Mouse (Mus musculus): ENCODE results near the gene Qrich1.

The Qrich1 gene

DNA sequence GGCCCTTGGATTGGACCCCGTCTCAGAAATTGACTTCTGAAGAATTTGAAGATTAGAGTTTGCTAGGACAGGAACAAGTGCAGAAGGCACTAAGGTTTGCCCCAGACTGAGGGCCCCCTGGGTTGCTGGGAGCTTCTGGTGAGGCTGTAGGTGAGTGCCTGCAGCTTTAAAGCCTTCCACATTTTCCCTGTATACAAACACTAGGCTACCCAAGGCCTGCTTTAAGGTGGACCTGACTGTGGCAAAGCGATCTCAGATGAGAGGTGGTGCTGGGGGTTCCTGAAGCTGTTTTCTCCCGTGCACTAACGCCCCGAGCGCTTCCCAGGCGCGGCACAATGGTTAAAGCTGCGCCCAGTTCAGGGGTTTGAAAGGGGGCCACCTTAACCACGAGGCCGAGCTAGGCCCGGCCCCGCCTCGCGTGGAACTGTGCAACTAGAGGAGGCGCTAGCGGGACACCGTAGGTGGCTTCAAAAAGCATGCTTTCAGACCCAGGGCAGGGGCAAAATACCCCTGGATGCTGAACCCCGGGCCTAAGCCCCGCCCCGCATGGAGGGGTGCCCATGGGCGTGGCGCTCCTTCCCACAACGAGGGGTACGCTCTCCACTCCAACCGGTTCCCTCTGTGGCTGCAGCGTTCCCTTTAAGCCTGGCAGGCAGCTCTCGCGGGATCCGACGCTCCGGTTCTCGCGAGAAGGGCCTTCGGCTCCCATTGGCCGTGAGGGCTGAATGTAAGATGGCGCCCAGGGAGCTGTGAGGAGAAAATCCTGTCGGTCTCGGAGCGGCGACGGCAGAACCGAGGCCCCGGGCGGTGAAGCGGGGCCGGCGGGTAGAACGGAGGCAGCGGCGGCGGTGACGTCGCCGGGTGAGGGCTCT, at the start of gene Qrich1:
TSS of gene Qrich1 (plus strand) at position 427 of the 872 bp plus-strand sequence.
- DNase-seq (ENCODE audit: low spot score in 2 of 2), result peak; percentile 95 to 96

DNA sequence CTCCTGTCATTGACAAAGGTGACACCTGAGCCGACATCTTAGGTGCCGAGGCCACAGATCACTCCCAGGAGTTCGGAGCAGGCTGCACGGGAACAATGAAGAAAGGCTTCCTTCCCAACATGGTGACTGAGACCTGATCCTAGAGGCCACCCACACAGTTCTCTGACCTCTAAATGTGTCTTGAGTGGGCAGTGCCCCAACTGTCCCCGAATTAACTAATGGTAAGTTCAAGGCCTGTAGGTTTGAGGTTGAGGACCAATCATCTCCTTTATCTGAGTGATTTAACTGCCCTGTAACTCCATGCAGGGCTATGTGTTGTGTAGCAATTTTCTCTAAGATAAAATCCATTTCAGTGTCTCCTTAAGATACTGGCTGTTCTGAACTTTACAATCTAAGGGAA, 47.2 kb upstream of the Qrich1 start:
- DNase-seq (ENCODE audit: low spot score in 2 of 2), result no peak

DNA sequence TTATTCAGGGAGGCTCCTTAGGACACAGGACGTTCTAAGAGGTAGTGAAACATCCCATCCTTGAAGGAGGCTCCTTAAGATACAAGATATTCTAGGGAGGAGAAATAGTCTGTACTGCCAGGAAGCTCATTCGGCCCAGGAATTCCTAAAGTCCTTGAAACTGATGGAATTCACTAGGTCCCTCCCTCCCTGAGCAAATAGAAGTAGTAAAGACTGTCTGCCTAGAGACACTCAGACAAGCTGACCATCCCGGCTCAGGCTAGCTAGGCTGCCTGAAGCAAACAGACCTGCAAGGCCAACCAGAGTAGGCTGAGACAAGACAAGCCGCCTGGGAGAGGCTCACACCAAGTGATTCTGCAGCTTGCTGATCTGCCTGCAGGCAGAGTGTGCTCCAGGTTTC, 46.8 kb upstream of the Qrich1 start:
- DNase-seq (ENCODE audit: low spot score in 2 of 2), result no peak

DNA sequence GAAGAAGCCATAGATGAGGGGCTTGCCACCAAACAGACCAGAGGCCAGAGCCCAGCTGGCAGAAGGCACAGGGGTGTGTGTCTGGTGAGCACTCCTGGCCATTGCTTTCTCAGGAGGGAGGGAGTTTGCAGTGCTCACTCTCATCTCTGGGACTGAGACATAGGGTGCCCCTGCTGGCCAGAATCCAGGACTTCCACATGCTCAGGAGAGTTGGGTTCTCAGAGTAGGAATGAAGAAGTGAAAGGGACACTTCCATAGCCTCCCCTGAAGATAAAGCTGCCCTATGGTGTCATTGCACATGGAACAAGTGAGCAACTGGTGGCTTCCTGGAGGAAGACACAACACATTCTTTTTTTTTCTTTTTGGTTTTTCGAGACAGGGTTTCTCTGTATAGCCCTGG, 42.1 kb upstream of the Qrich1 start:
- DNase-seq (ENCODE audit: low spot score in 2 of 2), result no peak

DNA sequence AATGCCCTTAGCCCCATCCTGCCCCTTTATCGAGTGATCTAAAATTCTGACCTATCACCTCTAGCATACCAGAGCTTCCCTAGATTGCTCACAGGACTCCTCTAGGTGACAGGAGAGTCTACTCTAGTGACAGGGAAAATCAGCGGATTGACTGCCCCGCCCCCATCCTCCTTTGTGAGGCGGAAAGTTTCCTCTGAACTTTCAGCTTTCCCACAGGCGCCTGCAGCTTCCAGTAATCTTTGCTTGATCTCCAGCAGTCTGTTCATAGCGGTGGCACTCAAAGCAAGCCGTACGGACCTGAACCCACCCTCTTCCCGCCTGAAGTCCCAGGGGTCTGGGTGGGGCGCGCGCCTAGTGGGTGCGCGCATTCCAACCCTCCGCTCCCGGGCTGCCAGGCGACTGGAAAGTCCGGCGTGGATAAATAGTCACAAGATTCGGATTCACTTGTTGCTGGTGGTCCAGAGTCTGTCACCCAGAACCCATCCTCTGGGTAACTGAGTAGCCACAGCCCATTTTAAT, 37.9 kb upstream of the Qrich1 start:
- DNase-seq (ENCODE audit: low spot score in 2 of 2), result peak; percentile 17 to 29

DNA sequence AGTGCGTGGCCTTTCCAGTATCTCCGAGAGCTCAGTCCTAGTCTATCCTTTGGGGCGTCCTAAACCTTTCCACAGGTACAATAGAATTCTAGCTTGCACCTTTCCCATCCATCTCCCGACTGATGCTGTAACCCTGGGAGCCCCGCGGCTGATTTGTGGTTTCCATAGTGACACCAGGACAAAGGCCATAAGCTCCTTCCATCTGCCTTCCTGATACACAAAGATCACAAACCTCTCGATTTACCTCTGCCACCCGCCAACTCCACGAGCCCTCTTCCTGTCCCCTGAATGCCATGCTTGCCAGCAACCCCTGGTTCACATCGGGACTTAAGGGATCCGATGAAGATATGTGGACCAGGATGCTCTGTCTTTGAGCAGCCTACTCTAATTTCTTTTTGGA, 37.4 kb upstream of the Qrich1 start:
- DNase-seq (ENCODE audit: low spot score in 2 of 2), result no peak

DNA sequence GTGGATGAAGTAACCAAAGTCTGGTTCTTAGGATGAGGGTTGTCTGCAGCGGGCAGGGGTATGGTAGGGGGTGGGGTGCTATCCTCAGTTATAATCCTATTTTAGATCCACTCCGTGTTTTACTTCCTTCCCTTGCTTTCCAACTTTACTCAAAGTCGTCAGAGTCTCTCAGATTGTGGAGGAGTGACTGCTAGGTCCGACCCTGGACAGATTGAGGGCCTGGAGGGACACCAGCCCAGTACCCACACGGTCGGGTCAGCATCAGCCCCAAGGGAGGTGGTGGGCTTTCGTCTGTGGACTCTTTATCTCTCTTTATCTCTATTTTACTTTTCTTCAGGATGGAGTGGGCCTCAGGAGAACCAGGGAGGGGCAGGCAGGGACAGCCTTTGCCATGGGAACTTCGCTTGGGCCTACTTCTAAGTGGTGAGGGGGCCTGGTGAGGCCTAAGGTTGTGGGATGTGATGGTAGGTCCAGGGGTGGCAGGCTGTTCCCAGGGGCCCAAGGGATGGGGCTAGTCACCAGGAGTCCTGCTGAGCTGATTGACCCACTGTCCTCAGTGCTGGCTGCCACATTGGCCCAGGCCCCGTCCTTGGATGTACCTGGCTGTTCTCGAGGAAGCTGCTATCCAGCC, 36.8 kb upstream of the Qrich1 start, which contains the start of gene Lamb2:
TSS of gene Lamb2 (plus strand) at position 16 of the 631 bp plus-strand sequence.
- no peak for DNase-seq (ENCODE audit: low spot score in 2 of 2)

DNA sequence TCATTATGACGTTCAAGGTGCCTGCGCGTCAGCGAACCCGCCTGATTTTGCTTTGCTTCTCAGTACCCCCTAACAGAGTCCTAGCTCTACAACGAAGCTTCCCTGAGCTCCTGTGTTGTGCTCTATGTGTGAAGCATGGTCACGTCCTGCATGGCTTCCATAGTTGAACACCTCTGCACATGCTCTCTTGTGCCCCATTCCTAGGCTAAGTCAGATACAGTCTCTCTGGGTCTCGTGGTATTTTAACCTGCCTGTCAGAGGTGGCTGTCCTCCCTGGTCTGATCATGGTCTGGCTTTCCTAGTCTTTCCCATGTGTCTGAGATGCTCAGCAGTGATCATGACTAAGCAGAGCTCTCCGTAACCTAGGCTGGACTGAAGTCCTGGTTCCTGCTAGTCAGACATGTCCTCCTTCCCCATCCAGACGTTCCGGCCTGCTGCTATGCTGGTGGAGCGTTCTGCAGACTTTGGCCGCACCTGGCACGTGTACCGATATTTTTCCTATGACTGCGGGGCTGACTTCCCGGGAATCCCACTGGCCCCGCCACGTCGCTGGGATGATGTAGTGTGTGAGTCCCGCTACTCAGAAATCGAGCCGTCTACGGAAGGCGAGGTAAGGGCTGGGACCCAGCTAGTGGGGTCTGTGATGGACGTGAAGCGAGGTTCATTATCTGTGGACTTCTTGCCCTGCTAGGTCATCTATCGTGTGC, 35.6 kb upstream of the Qrich1 start:
- DNase-seq (ENCODE audit: low spot score in 2 of 2), result no peak

DNA sequence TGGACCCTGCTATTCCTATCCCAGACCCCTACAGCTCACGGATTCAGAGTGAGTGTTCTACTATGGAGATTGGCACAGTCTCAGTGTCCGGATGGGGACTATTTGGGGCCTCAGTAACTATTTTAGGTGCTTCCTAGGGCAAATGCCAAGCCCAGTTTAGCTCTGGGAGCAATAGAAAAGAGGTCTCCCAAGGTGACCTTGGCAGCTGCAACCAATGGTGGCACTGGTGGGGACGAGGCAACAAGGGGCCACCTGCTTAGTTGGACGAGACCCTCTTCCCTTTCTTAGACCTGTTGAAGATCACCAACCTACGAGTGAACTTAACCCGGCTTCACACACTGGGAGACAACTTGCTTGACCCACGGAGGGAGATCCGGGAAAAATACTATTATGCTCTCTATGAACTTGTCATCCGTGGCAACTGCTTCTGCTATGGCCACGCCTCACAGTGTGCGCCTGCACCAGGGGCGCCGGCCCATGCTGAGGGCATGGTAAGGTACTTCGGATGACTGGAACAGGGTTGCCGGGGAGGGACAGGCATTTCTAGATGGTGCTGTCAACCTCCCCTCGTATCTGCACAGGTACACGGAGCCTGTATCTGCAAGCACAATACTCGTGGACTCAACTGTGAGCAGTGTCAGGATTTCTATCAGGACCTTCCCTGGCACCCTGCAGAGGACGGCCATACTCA, 34.9 kb upstream of the Qrich1 start:
- no peak for DNase-seq (ENCODE audit: low spot score in 2 of 2)

DNA sequence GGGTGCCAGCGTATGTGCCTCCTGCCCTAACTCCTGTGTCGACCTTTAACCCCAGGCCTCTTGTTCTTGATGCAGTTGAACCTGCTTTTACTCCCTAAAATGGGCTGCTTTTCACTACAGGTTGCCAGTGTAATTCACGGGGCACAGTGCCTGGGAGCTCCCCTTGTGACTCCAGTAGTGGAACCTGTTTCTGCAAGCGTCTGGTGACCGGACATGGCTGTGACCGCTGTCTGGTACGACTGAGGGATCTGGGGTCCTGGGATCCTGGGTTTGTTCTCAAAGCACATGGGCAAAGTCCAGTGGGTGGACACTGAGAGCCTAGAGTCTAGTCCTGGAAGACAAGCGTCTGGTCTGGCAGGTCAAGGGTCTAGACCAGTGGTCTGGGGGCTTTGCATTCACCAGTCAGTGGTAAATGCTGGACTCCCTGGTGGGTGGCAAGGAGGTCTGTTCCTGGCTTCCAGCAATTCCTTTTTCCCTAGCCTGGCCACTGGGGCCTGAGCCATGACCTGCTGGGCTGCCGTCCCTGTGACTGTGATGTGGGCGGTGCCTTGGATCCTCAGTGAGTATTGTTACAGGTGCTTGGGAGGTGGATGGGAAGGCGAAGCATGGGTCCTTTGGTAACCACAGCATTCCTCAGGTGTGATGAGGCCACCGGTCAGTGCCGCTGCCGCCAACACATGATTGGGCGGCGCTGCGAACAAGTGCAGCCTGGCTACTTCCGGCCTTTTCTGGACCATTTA, 33.4 kb upstream of the Qrich1 start:
- no peak for DNase-seq (ENCODE audit: low spot score in 2 of 2)

DNA sequence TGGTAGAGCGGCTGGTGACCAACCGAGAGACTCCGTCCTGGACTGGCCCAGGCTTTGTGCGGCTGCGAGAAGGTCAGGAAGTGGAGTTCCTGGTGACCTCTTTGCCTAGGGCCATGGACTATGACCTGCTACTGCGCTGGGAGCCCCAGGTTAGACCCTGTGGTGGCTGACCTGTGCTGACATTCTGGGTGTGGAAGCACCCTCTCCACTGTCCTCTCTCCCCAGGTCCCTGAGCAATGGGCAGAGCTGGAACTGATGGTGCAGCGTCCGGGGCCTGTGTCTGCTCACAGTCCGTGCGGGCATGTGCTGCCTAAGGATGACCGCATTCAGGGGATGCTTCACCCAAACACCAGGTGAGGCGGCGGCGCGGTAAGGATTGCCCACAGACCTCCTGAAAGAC, 32.6 kb upstream of the Qrich1 start:
- no peak for DNase-seq (ENCODE audit: low spot score in 2 of 2)

DNA sequence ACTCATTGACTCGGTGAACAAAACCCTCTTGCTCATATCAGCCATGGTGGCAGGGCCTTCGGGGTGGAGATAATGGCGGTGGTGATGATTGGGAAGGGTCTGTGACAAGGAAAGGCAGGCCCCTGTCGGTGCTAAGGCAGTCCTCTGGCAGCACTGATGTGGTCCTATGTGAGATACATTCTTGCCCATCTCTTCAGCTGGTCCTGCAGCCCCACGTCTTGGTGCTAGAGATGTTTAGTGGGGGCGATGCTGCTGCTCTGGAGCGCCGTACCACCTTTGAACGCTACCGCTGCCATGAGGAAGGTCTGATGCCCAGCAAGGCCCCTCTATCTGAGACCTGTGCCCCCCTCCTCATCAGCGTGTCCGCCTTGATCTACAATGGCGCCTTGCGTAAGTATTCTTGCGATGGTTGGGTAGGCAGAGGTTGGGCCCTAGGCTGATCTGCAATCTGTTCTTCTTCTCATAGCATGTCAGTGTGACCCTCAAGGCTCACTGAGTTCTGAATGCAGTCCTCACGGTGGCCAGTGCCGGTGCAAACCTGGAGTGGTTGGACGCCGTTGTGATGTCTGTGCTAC, 31.2 kb upstream of the Qrich1 start:
- DNase-seq (ENCODE audit: low spot score in 2 of 2), result no peak

DNA sequence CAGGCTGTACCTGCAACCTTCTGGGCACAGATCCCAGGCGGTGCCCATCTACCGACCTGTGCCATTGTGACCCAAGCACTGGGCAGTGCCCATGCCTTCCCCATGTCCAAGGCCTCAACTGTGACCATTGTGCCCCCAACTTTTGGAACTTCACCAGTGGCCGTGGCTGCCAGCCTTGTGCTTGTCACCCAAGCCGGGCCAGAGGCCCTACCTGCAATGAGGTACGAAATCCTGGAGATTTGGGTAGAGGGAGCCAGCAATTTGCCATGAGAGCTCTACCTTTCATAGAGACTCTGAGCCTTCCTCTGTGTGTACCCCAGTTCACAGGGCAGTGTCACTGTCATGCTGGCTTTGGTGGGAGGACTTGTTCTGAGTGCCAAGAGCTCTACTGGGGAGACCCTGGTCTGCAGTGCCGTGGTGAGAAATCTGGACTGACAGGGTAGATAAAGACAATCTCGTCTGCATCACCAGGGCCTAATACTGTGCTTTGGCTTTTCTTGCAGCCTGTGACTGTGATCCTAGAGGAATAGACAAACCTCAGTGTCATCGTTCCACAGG, 29.6 kb upstream of the Qrich1 start:
- DNase-seq (ENCODE audit: low spot score in 2 of 2), result no peak

DNA sequence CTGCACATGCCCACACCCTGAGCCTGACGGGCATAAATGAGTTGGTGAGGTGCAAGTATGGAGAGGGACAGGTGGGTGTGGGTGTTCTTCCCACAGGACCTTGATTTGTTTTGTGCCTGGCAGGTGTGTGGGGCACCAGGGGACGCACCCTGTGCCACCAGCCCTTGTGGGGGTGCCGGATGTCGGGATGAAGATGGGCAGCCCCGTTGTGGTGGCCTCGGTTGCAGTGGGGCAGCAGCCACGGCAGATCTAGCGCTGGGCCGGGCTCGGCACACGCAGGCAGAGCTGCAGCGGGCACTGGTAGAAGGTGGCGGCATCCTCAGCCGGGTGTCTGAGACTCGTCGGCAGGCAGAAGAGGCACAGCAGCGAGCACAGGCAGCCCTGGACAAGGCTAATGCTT, 28.2 kb upstream of the Qrich1 start:
- no peak for DNase-seq (ENCODE audit: low spot score in 2 of 2)

DNA sequence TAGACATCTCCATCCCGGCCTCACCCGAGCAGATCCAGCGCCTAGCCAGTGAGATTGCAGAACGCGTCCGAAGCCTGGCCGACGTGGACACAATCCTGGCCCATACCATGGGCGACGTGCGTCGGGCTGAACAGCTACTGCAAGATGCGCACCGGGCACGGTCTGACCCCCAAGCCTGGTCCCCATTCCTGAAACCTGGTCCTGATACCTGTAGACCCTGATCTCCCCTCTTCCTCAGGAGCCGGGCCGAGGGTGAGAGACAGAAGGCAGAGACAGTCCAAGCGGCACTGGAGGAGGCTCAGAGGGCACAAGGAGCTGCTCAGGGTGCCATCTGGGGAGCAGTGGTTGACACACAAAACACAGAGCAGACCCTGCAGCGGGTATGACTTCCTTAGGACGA, 27.4 kb upstream of the Qrich1 start:
- DNase-seq (ENCODE audit: low spot score in 2 of 2), result no peak

DNA sequence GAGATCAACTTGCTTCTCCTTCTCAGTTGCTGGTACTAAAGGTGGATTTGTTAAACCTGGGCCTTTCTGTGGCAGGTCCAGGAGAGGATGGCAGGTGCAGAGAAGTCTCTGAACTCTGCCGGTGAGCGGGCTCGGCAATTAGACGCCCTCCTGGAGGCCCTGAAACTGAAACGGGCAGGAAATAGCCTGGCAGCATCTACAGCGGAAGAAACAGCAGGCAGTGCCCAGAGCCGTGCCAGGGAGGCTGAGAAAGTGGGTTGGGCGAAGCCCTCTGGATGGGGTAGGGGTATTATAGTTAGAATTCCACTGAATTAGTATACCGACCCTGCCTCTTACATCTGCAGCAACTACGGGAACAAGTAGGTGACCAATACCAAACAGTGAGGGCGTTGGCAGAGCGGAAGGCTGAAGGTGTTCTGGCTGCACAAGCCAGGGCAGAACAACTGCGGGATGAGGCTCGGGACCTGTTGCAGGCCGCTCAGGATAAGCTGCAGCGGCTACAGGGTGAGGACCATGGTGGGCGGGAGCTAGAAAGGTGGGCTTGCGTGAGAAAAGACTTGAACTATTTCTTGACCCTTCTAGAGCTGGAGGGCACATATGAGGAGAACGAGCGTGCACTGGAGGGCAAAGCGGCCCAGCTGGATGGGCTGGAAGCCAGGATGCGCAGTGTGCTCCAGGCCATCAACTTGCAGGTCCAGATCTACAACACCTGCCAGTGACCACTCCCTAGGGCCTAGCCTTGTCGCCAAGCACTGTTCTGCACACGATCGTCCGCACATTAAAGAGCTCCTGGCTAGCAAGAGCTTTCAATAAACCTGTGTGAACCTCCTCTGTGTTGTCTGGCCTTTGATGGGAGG, 26.7 kb upstream of the Qrich1 start:
- DNase-seq (ENCODE audit: low spot score in 2 of 2), result no peak

DNA sequence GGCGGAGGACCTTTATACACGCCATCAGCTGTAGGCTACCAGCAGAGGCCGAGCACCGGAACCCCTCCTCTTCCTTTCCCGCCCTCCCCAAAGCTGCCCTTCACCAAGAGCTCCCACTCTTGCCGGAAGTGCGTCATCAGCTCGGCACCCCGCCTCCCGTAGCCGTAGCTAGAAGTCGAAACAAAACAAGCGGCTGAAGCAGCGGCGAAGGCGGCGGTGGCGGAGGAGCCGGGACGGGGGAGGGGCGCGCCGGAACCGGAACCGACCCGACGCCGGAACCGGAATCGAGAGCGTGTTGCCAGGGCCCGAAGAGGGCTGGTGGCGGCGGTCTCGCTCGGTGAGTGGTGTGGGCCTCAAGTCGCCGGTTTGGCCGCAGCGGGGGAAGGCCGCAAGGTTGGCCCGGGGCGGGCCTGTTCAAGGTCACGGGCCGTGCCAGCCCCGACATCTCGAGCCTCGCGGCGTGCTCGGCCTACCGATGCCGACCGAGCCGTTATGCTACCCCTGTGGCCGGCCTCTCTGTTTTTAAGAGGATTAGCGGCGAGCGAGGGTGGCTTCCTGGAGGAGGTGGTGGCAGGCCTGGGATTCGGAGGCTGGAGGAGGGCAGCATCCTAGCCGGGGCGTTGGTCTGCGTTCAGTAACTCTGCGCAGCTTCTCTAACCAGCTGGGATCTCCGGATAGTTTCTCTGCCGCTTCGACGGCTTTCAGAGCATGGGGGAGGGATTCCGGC, 25.9 kb upstream of the Qrich1 start, which contains the start of gene Usp19:
TSS of gene Usp19 (plus strand) at position 44 of the 727 bp plus-strand sequence.
- peak; percentile 93 to 96 for DNase-seq (ENCODE audit: low spot score in 2 of 2)

DNA sequence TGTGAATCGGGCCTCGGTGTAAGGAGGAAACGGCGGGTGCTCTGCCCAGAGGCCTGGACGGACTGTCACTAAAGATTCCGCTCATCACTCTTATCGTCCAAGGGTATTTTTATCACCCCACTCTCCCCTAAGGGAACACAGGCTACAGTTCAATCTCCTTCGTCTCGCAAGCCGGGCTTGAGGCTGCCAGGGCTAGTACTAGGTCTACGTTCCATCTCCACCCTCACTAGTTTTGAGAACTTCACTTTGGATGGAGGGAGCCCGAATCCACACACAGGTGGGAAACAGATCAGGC, 25.4 kb upstream of the Qrich1 start:
- no peak for DNase-seq (ENCODE audit: low spot score in 2 of 2)
